Mouse (Mus musculus) ovary, adult 10 weeks (tissue): ENCODE data around the gene Stac. TPM values are rescaled to one million over a fixed set of nuclear protein-coding genes. Genes with fewer than 3 reads are reported as not detected.

ENCODE experiments used
- polyA plus RNA-seq: library from polyadenylated mRNA; stranded (reverse); fragments of 350-450 nt; fragmentation: Illumina TruSeq; extraction: RNeasy Lipid Tissue Mini Kit (QIAGEN cat#74804); gene quantifications from one replicate; pipeline ENCODE4 v1.2.3, GENCODE M21; 2014

Gene Stac
- polyA plus RNA-seq = 0.26 TPM

GRCm38 (mm10) chr9:111689680-111690483 lies at the start of gene Stac:
TSS of gene Stac (minus strand) at chr9:111690348.

